Mouse (Mus musculus) midbrain, embryonic 16.5 days (tissue): ENCODE results near the gene Iqschfp. TPM values are rescaled to one million over a fixed set of nuclear protein-coding genes. Genes with fewer than 3 reads are reported as not detected.

ENCODE experiments used
- ATAC-seq: fragments of 200-750 bp; cut with Nextera tagmentation; 2 replicates; pipeline ENCODE4 v1.8.0; 2017; ENCODE audit warnings: moderate TSS enrichment
- H3K27ac ChIP-seq: fragments of 300-500 bp; sonication (generic); 2 replicates; pipeline ENCODE4 v1.5.1; 2014; ENCODE audit warnings: mild to moderate bottlenecking, low read length, mixed read lengths
- H3K27me3 ChIP-seq: fragments of 300-500 bp; sonication (generic); 2 replicates; pipeline ENCODE4 v1.6.1; 2014; ENCODE audit warnings: low read depth, low read length, mixed read lengths; ENCODE audit not compliant: control insufficient read depth, insufficient read depth
- H3K36me3 ChIP-seq: fragments of 300-500 bp; sonication (generic); 2 replicates; pipeline ENCODE4 v1.6.1; 2014; ENCODE audit warnings: mild to moderate bottlenecking, low read length, moderate library complexity, mixed read lengths; ENCODE audit not compliant: control insufficient read depth, insufficient read depth
- H3K4me1 ChIP-seq: fragments of 300-500 bp; sonication (generic); 2 replicates; pipeline ENCODE4 v1.6.1; 2014; ENCODE audit warnings: mild to moderate bottlenecking, low read length, mixed read lengths; ENCODE audit not compliant: control insufficient read depth, insufficient read depth
- H3K4me2 ChIP-seq: fragments of 300-500 bp; sonication (generic); 2 replicates; pipeline ENCODE4 v1.6.1; 2014; ENCODE audit warnings: mild to moderate bottlenecking, low read length, mixed read lengths
- H3K4me3 ChIP-seq: fragments of 300-500 bp; sonication (generic); 2 replicates; pipeline ENCODE4 v1.5.1; 2014; ENCODE audit warnings: low read depth, mild to moderate bottlenecking, low read length, moderate library complexity, mixed read lengths
- H3K9ac ChIP-seq: fragments of 300-500 bp; sonication (generic); 2 replicates; pipeline ENCODE4 v1.6.1; 2014; ENCODE audit warnings: low read depth, low read length, mixed read lengths
- H3K9me3 ChIP-seq: fragments of 300-500 bp; sonication (generic); replicated peaks from 2 replicates; pipeline ENCODE4 v1.6.1; 2014; ENCODE audit warnings: mild to moderate bottlenecking, low read length, mixed read lengths; ENCODE audit not compliant: control insufficient read depth, poor library complexity, severe bottlenecking
- WGBS: fragments of 180-500 bp; shearing (Covaris S2); extraction: QIAGEN DNeasy Blood & Tissue Kit; methylation state at CpG from one replicate; pipeline ENCODE4 v1.1.7; 2014; 5-methylcytosine and 5-hydroxymethylcytosine counted together
- polyA plus RNA-seq: library from polyadenylated mRNA; unstranded; fragments of >200 nt; fragmentation: Nextera tagmentation; extraction: Ambion mirVana; gene quantifications from 2 replicates; pipeline ENCODE4 v1.2.1, GENCODE M21; 2015

The Iqschfp gene
- polyA plus RNA-seq, 1 experiment from 2014 or later = 6.7 TPM

DNA sequence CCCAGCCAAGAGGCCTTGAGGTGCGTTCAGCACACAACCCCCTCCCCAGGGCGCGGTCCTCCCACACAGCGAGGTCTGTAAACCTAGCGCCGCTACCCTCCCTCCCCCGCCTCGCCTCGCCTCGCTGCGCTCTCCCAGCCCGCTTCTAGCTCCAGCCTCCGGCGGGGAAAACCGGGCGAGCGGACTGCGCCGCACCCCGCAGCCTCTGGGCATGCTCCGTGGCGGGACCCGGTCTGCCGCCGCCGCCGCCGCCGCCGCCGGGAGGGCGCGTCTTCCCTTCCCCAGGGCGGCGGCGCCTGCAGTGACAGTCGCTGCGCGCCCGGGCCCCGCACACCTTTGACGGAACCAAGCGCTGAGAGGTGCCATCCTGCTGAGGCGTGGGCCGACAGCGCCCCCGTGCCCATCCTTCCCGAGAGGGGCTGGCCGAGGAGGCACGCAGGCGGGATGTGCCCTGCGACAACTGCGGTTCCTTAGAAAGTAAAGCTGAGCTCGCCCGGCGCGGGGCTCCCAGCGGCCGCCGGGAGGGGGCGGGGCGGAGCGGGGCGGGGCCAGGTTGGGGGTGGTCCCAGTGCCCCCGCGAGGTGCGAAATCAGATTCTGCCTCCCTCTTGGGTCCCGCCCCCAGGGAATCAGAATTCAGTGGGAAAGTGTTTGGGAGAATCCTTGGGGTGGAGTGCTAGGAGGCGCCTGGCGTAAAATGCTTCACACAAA lies 601.7 kb downstream of the Iqschfp start:
- peak; percentile 80 for ATAC-seq
- H3K36me3 ChIP-seq = no peaks in the 10 kb centered on the region
- H3K4me3 ChIP-seq = peak overlapping the region; percentile 54
- peak overlapping the region; percentile 78 for H3K9ac ChIP-seq
- H3K27ac ChIP-seq = peak overlapping the region; percentile 77
- H3K27me3 ChIP-seq = no peaks in the 10 kb centered on the region
- no peaks in the 10 kb centered on the region for H3K9me3 ChIP-seq
- WGBS = under 1% methylated on average over 51 of the region's 70 CpGs
- peaks cover 13% of the 10 kb centered on the region for H3K4me1 ChIP-seq
- H3K4me2 ChIP-seq = peak overlapping the region; percentile 99

GRCm38 (mm10) chr3:68494296-68495095 lies 602.5 kb downstream of the Iqschfp start:
- Histone ChIP-seq H3K9ac (peak overlapping the region; percentile 78), H3K4me1 (peaks cover 13% of the 10 kb centered on the region), H3K36me3 (no peaks in the 10 kb centered on the region), H3K27me3 (no peaks in the 10 kb centered on the region), H3K4me2 (peak overlapping the region; percentile 99), H3K4me3 (peak overlapping the region; percentile 54), H3K27ac (peak overlapping the region; percentile 64), H3K9me3 (no peaks in the 10 kb centered on the region)
- ATAC-seq = peak; percentile 57
- under 1% methylated on average over 67 of the region's 68 CpGs for WGBS

DNA sequence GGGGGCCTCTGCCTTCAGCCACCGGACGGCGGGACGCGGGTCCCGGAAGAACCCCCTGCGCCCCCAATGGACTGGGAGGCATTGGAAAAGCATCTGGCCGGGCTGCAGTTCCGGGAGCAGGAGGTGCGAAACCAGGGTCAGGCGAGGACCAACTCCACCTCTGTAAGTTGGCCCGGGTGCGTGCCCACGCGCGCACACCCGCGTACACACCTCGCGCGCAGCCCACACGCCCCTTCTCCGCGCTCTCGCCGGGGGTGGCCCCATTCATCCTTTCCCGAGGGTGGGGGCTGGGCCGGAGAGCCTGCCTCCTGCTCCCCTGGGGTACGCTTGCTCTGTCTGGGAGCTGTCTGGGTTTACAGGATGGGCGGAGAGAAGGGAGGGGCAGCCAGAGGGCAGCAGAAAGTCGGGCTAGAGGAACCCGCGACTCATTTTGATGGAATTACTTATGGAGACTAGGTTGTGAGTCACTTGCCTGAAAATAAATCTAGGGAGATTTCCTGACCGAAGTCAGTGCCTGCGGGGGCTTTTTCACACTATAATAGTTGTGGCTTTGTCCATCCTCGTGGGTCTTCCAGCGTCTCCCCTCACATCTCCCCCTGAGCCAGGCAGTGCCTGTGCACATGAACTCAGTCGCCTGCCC lies 603.2 kb downstream of the Iqschfp start:
- H3K27me3 ChIP-seq = no peaks in the 10 kb centered on the region
- peaks cover 13% of the 10 kb centered on the region for H3K4me1 ChIP-seq
- H3K9me3 ChIP-seq = no peaks in the 10 kb centered on the region
- peak overlapping the region; percentile 54 for H3K4me3 ChIP-seq
- peak overlapping the region; percentile 78 for H3K9ac ChIP-seq
- peak; percentile 47 for ATAC-seq
- H3K36me3 ChIP-seq = no peaks in the 10 kb centered on the region
- peak overlapping the region; percentile 99 for H3K4me2 ChIP-seq
- peak overlapping the region; percentile 64 for H3K27ac ChIP-seq
- 0% methylated on average over 38 of the region's 38 CpGs for WGBS

DNA sequence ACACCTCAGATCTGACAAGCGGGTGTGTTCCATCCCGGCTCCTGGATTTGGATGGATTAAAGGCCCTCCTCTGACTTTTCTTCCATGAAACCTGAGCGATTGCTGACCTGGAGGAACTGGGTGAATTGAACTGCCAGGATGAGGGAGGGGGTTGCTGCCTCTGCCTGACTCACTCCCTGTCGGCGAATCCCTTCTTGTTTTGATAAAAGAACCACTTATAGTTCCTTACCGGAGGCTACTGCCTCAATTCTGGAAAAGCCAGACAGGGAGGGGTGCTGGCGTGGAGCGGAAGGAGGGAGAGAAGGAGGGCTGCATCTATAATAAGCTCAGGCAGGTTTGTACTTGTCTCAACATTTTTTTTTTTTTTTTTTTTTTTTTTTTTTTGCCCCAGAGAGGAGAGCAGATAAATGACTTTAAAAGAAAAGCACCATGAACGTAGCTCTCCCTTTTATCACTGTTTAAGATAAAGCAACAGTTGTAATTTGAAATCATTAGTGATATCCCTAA lies 603.8 kb downstream of the Iqschfp start:
- peak; percentile 6 for ATAC-seq
- H3K9me3 ChIP-seq = no peaks in the 10 kb centered on the region
- H3K27me3 ChIP-seq = no peaks in the 10 kb centered on the region
- WGBS = under 1% methylated on average over 9 of the region's 9 CpGs
- H3K36me3 ChIP-seq = no peaks in the 10 kb centered on the region
- H3K4me2 ChIP-seq = peak overlapping the region; percentile 99
- H3K27ac ChIP-seq = peak overlapping the region; percentile 54
- H3K4me3 ChIP-seq = peak overlapping the region; percentile 54
- peak overlapping the region; percentile 78 for H3K9ac ChIP-seq
- H3K4me1 ChIP-seq = peaks cover 13% of the 10 kb centered on the region

GRCm38 (mm10) chr3:68496513-68496912 lies 604.5 kb downstream of the Iqschfp start:
- Histone ChIP-seq H3K27ac (no peak overlapping the region), H3K9ac (no peak overlapping the region), H3K4me3 (peak overlapping the region; percentile 54; the same call in 1 of the 2 replicates), H3K27me3 (no peaks in the 10 kb centered on the region), H3K4me1 (peaks cover 13% of the 10 kb centered on the region), H3K36me3 (no peaks in the 10 kb centered on the region), H3K4me2 (peak overlapping the region; percentile 99), H3K9me3 (no peaks in the 10 kb centered on the region)
- no peak for ATAC-seq
- 63% methylated on average over 6 of the region's 6 CpGs for WGBS

DNA sequence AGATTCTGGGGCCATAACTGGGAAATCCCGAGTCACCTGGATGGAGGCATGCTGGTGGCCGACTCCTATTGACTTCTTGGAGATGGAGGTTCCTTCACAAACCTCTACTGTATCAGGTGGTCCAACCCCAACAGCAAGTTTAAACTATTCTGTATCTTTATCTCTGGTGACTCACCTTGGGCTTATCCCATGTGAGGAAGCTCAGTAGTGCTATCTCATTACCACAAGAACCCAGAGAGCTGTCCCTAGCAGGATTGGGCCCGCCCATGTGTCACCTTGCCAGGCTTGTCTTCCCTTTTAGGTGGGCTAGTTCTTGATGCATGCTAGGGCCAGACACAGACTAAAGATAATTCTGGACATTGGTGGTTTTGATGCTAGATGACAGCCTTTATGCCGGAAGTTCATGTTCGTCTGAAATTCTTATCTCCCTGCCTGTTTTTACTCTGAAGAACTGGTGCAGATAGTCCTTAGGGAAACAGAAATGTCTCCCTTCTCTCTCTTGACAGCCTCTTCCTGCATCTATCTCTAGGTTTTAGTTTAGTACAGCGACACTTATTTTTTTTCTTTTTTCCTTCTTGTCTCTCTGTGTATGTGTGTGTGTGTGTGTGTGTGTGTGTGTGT lies 607.6 kb downstream of the Iqschfp start:
- Histone ChIP-seq H3K4me2 (no peak overlapping the region), H3K4me3 (no peak overlapping the region), H3K27ac (no peak overlapping the region), H3K9ac (no peak overlapping the region), H3K36me3 (no peaks in the 10 kb centered on the region), H3K4me1 (peaks cover 9% of the 10 kb centered on the region), H3K27me3 (no peaks in the 10 kb centered on the region), H3K9me3 (no peaks in the 10 kb centered on the region)
- WGBS = 95% methylated on average over 6 of the region's 6 CpGs
- ATAC-seq = no peak

DNA sequence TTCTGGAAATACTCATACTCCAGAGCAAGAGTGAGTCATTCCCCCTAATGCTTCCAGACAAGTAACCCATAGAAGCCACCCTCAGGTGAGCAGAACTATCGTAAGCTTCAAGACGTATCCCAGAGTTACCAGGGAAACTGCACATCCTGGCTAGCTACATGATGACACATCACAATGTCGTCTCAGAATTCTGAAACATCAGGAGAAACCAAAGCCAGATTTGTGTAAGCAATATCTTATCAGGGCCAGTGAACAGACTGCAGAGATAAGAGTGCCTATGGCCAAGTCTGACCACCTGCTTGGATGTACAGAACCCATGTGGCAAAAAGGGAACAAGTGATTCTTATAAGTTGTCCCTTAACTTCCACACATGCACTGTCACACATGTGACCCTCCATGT lies 612.8 kb downstream of the Iqschfp start:
- H3K4me3 ChIP-seq = no peak overlapping the region
- no peaks in the 10 kb centered on the region for H3K27me3 ChIP-seq
- no peak for ATAC-seq
- no peaks in the 10 kb centered on the region for H3K4me1 ChIP-seq
- H3K27ac ChIP-seq = no peak overlapping the region
- no peaks in the 10 kb centered on the region for H3K9me3 ChIP-seq
- no peaks in the 10 kb centered on the region for H3K36me3 ChIP-seq
- WGBS = 78% methylated on average over 3 of the region's 3 CpGs
- H3K9ac ChIP-seq = no peak overlapping the region
- no peak overlapping the region for H3K4me2 ChIP-seq

DNA sequence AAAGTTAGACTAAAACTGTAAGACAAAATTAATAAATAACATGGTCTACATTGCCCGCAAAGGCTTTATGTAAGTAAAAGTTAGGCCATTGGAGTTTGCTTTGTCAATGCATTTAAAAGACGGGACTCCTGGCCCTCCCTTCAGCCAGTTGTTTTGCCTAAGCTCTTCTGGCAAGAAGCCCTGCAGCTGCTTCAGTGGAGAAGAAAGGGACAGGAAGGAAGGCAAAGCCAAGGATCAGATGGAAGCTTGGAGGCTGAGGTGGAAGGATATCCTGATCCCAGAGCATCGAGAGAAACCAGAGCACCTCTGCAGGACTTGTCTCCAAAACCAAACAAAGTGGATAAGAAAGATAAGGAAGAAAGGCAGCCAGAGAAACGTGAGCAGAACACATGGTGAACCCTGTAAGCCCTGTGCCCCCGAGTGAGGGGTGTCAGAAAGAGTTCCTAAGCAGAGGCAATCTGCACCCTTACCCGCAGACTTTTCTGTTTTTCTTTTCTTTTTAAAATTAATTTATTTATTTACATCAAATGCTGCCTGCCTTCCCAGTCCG lies 614.8 kb downstream of the Iqschfp start:
- Histone ChIP-seq H3K36me3 (no peaks in the 10 kb centered on the region), H3K27ac (no peak overlapping the region), H3K4me3 (no peak overlapping the region), H3K4me1 (no peaks in the 10 kb centered on the region), H3K9me3 (no peaks in the 10 kb centered on the region), H3K27me3 (no peaks in the 10 kb centered on the region), H3K4me2 (no peak overlapping the region), H3K9ac (no peak overlapping the region)
- no peak for ATAC-seq
- 65% methylated on average over 7 of the region's 7 CpGs for WGBS
